Mouse (Mus musculus) MEL (cell line): ENCODE measurements around the gene Slc26a10. TPM values are rescaled to one million over a fixed set of nuclear protein-coding genes. Genes with fewer than 3 reads are reported as not detected.

Source experiments
- DNase-seq: peaks from one replicate; pipeline ENCODE4 v3.0.0; 2011; ENCODE audit warnings: low read depth, low spot score
- H3K27ac ChIP-seq: 2 replicates; pipeline ENCODE4 v1.5.1; 2012; ENCODE audit warnings: low read depth, mild to moderate bottlenecking, control low read depth, low read length, moderate library complexity; ENCODE audit not compliant: control insufficient read depth
- H3K27me3 ChIP-seq, 2 experiments: fragments of 150-350 bp in 1 of 2; sonication (generic) in 1 of 2; 2 replicates each; pipeline ENCODE4 v1.6.1; 2012; ENCODE audit warnings: low read length in 2 of 2, mild to moderate bottlenecking in 2 of 2, improper control_type of control experiment in 1 of 2, moderate library complexity in 1 of 2; ENCODE audit not compliant: insufficient read depth in 2 of 2, control insufficient read depth in 1 of 2
- H3K36me3 ChIP-seq, 2 experiments: 2 replicates each; pipeline ENCODE4 v1.6.1; 2012 to 2014; ENCODE audit warnings: low read length in 2 of 2, improper control_type of control experiment in 1 of 2, inconsistent platforms in 1 of 2, mild to moderate bottlenecking in 1 of 2; ENCODE audit not compliant: insufficient read depth in 2 of 2, control insufficient read depth in 1 of 2
- H3K4me1 ChIP-seq, 2 experiments: fragments of 150-350 bp in 1 of 2; sonication (generic) in 1 of 2; 2 replicates each; pipeline ENCODE4 v1.6.1; 2012; ENCODE audit warnings: low read length in 2 of 2, improper control_type of control experiment in 1 of 2, mild to moderate bottlenecking in 1 of 2; ENCODE audit not compliant: insufficient read depth in 2 of 2, control insufficient read depth in 1 of 2
- H3K4me3 ChIP-seq, 2 experiments: fragments of 150-350 bp in 1 of 2; sonication (generic) in 1 of 2; 2 replicates each; pipeline ENCODE4 v1.5.1; 2012; ENCODE audit warnings: low read depth in 2 of 2, low read length in 2 of 2, mild to moderate bottlenecking in 2 of 2, moderate library complexity in 2 of 2, control low read depth in 1 of 2, improper control_type of control experiment in 1 of 2; ENCODE audit not compliant: control insufficient read depth in 1 of 2, insufficient read depth in 1 of 2
- H3K79me2 ChIP-seq: 2 replicates; pipeline ENCODE4 v1.6.1; 2012; ENCODE audit warnings: mild to moderate bottlenecking, low read length, moderate library complexity; ENCODE audit not compliant: control insufficient read depth, poor library complexity, insufficient read depth
- H3K9ac ChIP-seq: 2 replicates; pipeline ENCODE4 v1.6.1; 2012; ENCODE audit warnings: low read depth, mild to moderate bottlenecking, control low read depth, low read length, moderate library complexity; ENCODE audit not compliant: control insufficient read depth, poor library complexity, severe bottlenecking
- H3K9me3 ChIP-seq: fragments of 150-350 bp; sonication (generic); replicated peaks from 2 replicates; pipeline ENCODE4 v1.6.1; 2012; ENCODE audit warnings: mild to moderate bottlenecking, low read length, improper control_type of control experiment, moderate library complexity; ENCODE audit not compliant: insufficient read depth
- BHLHE40 ChIP-seq: IDR thresholded peaks from 2 replicates; pipeline ENCODE4 v1.6.1; 2012; ENCODE audit warnings: low read depth, mild to moderate bottlenecking, inconsistent platforms, low read length, improper control_type of control experiment, borderline replicate concordance
- CTCF ChIP-seq, 3 experiments: IDR thresholded peaks in 2 of 3; conservative IDR thresholded peaks in 1 of 3; 2 replicates each; pipeline ENCODE4 v1.5.1; 2011 to 2012; ENCODE audit warnings: low read length in 3 of 3, low read depth in 2 of 3, mild to moderate bottlenecking in 2 of 3, improper control_type of control experiment in 1 of 3, inconsistent platforms in 1 of 3, mixed read lengths in 1 of 3, moderate library complexity in 1 of 3; ENCODE audit not compliant: control insufficient read depth in 1 of 3, insufficient read depth in 1 of 3, poor library complexity in 1 of 3, severe bottlenecking in 1 of 3
- E2F4 ChIP-seq: IDR thresholded peaks from 2 replicates; pipeline ENCODE4 v1.6.1; 2011; ENCODE audit warnings: low read depth, low read length, improper control_type of control experiment, borderline replicate concordance
- ETS1 ChIP-seq: IDR thresholded peaks from 2 replicates; pipeline ENCODE4 v1.6.1; 2012; ENCODE audit warnings: low read depth, mild to moderate bottlenecking, inconsistent platforms, low read length, improper control_type of control experiment, moderate library complexity
- JUND ChIP-seq: IDR thresholded peaks from 2 replicates; pipeline ENCODE4 v1.6.1; 2011; ENCODE audit warnings: low read depth, mild to moderate bottlenecking, improper control_type of control experiment, low read length
- KAT2A ChIP-seq: conservative IDR thresholded peaks from 2 replicates; pipeline ENCODE4 v1.6.1; 2012; ENCODE audit warnings: low read depth, low read length, improper control_type of control experiment, inconsistent platforms
- MAX ChIP-seq: IDR thresholded peaks from 2 replicates; pipeline ENCODE4 v1.6.1; 2011; ENCODE audit warnings: low read length, improper control_type of control experiment
- MAZ ChIP-seq: IDR thresholded peaks from 2 replicates; pipeline ENCODE4 v1.6.1; 2012; ENCODE audit warnings: low read depth, mild to moderate bottlenecking, inconsistent platforms, low read length, improper control_type of control experiment
- MXI1 ChIP-seq: IDR thresholded peaks from 2 replicates; pipeline ENCODE4 v1.6.1; 2011; ENCODE audit warnings: mild to moderate bottlenecking, low read depth, low read length, improper control_type of control experiment
- MYB ChIP-seq: IDR thresholded peaks from 2 replicates; pipeline ENCODE4 v1.6.1; 2011; ENCODE audit warnings: mild to moderate bottlenecking, low read depth, low read length, improper control_type of control experiment
- NELFE ChIP-seq: IDR thresholded peaks from 2 replicates; pipeline ENCODE4 v1.6.1; 2011; ENCODE audit warnings: low read depth, low read length, improper control_type of control experiment
- NRF1 ChIP-seq: IDR thresholded peaks from 2 replicates; pipeline ENCODE4 v1.6.1; 2014; ENCODE audit warnings: low read depth, mild to moderate bottlenecking, inconsistent platforms, low read length, improper control_type of control experiment, moderate library complexity; ENCODE audit not compliant: poor library complexity, insufficient read depth, severe bottlenecking
- POLR2A ChIP-seq, 2 experiments: IDR thresholded peaks; 2 replicates each; pipeline ENCODE4 v1.6.1; 2011 to 2012; ENCODE audit warnings: low read length in 2 of 2, mild to moderate bottlenecking in 2 of 2, control low read depth in 1 of 2, improper control_type of control experiment in 1 of 2, low read depth in 1 of 2, moderate library complexity in 1 of 2; ENCODE audit not compliant: control insufficient read depth in 1 of 2, insufficient read depth in 1 of 2, poor library complexity in 1 of 2
- POLR2AphosphoS2 ChIP-seq: IDR thresholded peaks from 2 replicates; pipeline ENCODE4 v1.6.1; 2011; ENCODE audit warnings: low read length, improper control_type of control experiment
- RAD21 ChIP-seq: IDR thresholded peaks from 2 replicates; pipeline ENCODE4 v1.6.1; 2011; ENCODE audit warnings: mild to moderate bottlenecking, low read depth, low read length, improper control_type of control experiment
- RCOR1 ChIP-seq: IDR thresholded peaks from 2 replicates; pipeline ENCODE4 v1.6.1; 2012; ENCODE audit warnings: low read depth, mild to moderate bottlenecking, inconsistent platforms, low read length, improper control_type of control experiment
- SMC3 ChIP-seq: IDR thresholded peaks from 2 replicates; pipeline ENCODE4 v1.6.1; 2011; ENCODE audit warnings: low read depth, low read length, improper control_type of control experiment
- TBP ChIP-seq: IDR thresholded peaks from 2 replicates; pipeline ENCODE4 v1.8.0; 2011; ENCODE audit warnings: low read depth, low read length, improper control_type of control experiment
- USF2 ChIP-seq, 2 experiments: IDR thresholded peaks; 2 replicates each; pipeline ENCODE4 v1.6.1; 2011 to 2012; ENCODE audit warnings: improper control_type of control experiment in 2 of 2, low read length in 2 of 2, borderline replicate concordance in 1 of 2, inconsistent platforms in 1 of 2, low read depth in 1 of 2, mild to moderate bottlenecking in 1 of 2; ENCODE audit not compliant: insufficient read depth in 1 of 2
- ZC3H11A ChIP-seq: IDR thresholded peaks from 2 replicates; pipeline ENCODE4 v1.6.1; 2012; ENCODE audit warnings: low read depth, mild to moderate bottlenecking, inconsistent platforms, low read length, improper control_type of control experiment
- polyA plus RNA-seq, 2 experiments: library from polyadenylated mRNA; stranded (reverse) in 1 of 2; unstranded in 1 of 2; fragments of >175 nt in 1 of 2; fragments of >200 nt in 1 of 2; gene quantifications; 2 replicates each; pipeline versions ENCODE4 v1.2.1 to v1.2.4; 2012; ENCODE audit warnings: low replicate concordance in 2 of 2, low read depth in 1 of 2; ENCODE audit not compliant: insufficient read length in 2 of 2, insufficient read depth in 1 of 2, missing spikeins in 1 of 2
- total RNA-seq: library from RNA; depleted of rRNA; stranded (reverse); fragments of 300-350 nt; gene quantifications from 2 replicates; pipeline ENCODE4 v1.2.3, GENCODE M21; 2012

Slc26a10 gene
- total and polyA plus RNA-seq, 3 experiments, result 1.1 to 1.3 TPM; not detected in 1

DNA sequence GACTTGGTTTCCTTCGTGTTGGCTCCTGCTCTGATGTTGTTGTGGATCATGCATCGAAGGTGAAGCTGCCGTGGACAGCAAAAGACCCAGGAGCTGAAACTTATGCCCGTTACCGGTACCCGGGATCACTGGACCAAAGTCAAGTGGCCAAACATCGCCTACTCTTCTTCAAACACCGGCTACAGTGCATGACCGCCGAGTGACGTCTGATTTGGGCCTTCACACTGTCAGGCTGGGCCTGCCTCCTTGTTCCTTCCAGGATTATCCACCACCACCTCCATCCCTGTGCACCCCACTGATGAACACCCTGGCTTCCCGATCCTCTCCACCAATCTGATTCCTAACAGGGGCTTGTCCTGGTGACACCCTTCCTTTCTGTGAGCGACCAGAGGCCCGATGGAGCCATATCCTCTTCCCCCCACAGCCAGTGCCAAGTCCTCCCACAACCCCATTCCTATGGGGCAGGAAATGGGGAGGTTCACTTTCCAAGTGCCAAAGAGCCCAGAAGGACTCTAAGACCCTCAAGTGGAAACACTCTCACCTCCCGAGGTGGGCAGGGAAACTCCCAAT is 8.7 kb downstream of the Slc26a10 start:
- no peaks in the 10 kb centered on the region for H3K27me3 ChIP-seq
- peaks cover 0 to 3% of the 10 kb centered on the region in 2 experiments; a peak in 2 of 4 replicates for H3K36me3 ChIP-seq
- DNase-seq, result no peak
- no peak overlapping the region for H3K4me3 ChIP-seq
- H3K4me1 ChIP-seq, result peaks cover 0 to 3% of the 10 kb centered on the region in 2 experiments; a peak in 1 of 4 replicates
- H3K27ac ChIP-seq, result no peak overlapping the region
- peaks cover 5% of the 10 kb centered on the region for H3K79me2 ChIP-seq
- no peak overlapping the region for H3K9ac ChIP-seq
- H3K9me3 ChIP-seq, result no peaks in the 10 kb centered on the region
- TF ChIP-seq E2F4 (no peak), NELFE (no peak), RCOR1 (no peak), POLR2AphosphoS2 (no peak), BHLHE40 (no peak), ZC3H11A (no peak), MYB (no peak), TBP (no peak), MAX (no peak), POLR2A (IDR thresholded peaks at IDR 0.05; ENCODE audit: control insufficient read depth in 1 of 2, insufficient read depth in 1 of 2, low read depth in 1 of 2, low read length in 2 of 2, poor library complexity in 1 of 2) (no peak), USF2 (IDR thresholded peaks at IDR 0.05; ENCODE audit: borderline replicate concordance in 1 of 2, insufficient read depth in 1 of 2, low read depth in 1 of 2, low read length in 2 of 2) (no peak), JUND (no peak), KAT2A (no peak), MAZ (no peak), NRF1 (no peak), MXI1 (no peak)

DNA sequence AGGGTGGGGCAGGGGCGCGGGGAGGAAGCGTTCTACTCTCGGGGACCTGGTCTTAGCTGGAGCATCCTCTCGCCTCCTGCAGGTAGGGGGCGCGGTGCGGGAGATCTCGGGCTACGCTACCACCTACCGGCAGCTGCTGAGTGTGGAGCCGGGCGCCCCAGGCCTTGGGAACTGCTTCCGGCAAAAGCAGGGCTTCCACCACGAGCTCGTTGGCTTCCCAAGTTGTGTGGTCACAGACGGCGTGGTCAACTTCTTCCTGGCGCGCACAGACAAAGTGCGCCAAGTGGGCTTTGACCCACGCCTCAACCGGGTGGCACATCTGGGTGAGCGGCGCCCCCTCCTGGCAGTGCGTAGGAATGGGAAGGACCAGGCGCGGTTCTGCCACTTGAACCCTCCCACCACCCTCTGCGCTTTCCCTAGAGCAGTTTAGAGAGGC is 9.6 kb downstream of the Slc26a10 start:
- peak; percentile 22 for DNase-seq

More for the DNA sequence above, 9.6 kb downstream of the Slc26a10 start:
- H3K27me3 ChIP-seq, result no peaks in the 10 kb centered on the region
- no peak overlapping the region for H3K9ac ChIP-seq
- no peak overlapping the region for H3K4me3 ChIP-seq
- no peak overlapping the region for H3K27ac ChIP-seq
- H3K4me1 ChIP-seq, result peaks cover 0 to 3% of the 10 kb centered on the region in 2 experiments; a peak in 1 of 4 replicates
- no peaks in the 10 kb centered on the region for H3K9me3 ChIP-seq
- peaks cover 14% of the 10 kb centered on the region for H3K79me2 ChIP-seq
- peak; percentile 38 for TF ChIP-seq RAD21
- no peak for TF ChIP-seq USF2 (IDR thresholded peaks at IDR 0.05; ENCODE audit: borderline replicate concordance in 1 of 2, insufficient read depth in 1 of 2, low read depth in 1 of 2, low read length in 2 of 2)
- TF ChIP-seq ZC3H11A, result 0 out of 2 replicates have a peak, but pooled peaks have one; percentile 16
- TF ChIP-seq ETS1, result no peak
- TF ChIP-seq SMC3, result peak; percentile 43
- peak; percentile 48 to 74 (median 62); a peak in 5 of 6 replicates for TF ChIP-seq CTCF (IDR thresholded peaks at IDR 0.05 in 2 of 3, conservative IDR thresholded peaks at IDR 0.05 in 1 of 3; ENCODE audit: control insufficient read depth in 1 of 3, insufficient read depth in 1 of 3, low read depth in 2 of 3, low read length in 3 of 3, poor library complexity in 1 of 3, severe bottlenecking in 1 of 3)
- peaks cover 0 to 3% of the 10 kb centered on the region in 2 experiments; a peak in 2 of 4 replicates for H3K36me3 ChIP-seq
